Mouse (Mus musculus) ES-E14 (cell line): ENCODE measurements around the gene Egfr. TPM values are rescaled to one million over a fixed set of nuclear protein-coding genes. Genes with fewer than 3 reads are reported as not detected.

Experiments
- DNase-seq: peaks from one replicate; pipeline ENCODE4 v3.0.0-alpha.2; 2013; ENCODE audit warnings: low read depth, low spot score
- H3K27ac ChIP-seq: 2 replicates; pipeline ENCODE4 v1.5.1; 2012; ENCODE audit warnings: low read depth, mild to moderate bottlenecking, low read length, moderate library complexity, mixed read lengths; ENCODE audit not compliant: poor library complexity, insufficient read depth, severe bottlenecking
- H3K36me3 ChIP-seq: 2 replicates; pipeline ENCODE4 v1.6.1; 2012; ENCODE audit warnings: mild to moderate bottlenecking, low read length, moderate library complexity, mixed read lengths; ENCODE audit not compliant: control insufficient read depth, poor library complexity, insufficient read depth, severe bottlenecking
- H3K4me1 ChIP-seq, 2 experiments: fragments of 150-350 bp in 1 of 2; sonication (generic) in 1 of 2; 2 replicates each; pipeline ENCODE4 v1.6.1; 2012; ENCODE audit warnings: low read length in 2 of 2, mild to moderate bottlenecking in 1 of 2, mixed read lengths in 1 of 2; ENCODE audit not compliant: control insufficient read depth in 2 of 2, insufficient read depth in 2 of 2, poor library complexity in 1 of 2
- H3K4me3 ChIP-seq, 2 experiments: fragments of 150-350 bp in 1 of 2; sonication (generic) in 1 of 2; 2 replicates each; pipeline ENCODE4 v1.5.1; 2012; ENCODE audit warnings: low read length in 2 of 2, low read depth in 1 of 2, mild to moderate bottlenecking in 1 of 2, mixed read lengths in 1 of 2; ENCODE audit not compliant: insufficient read depth in 1 of 2, poor library complexity in 1 of 2, severe bottlenecking in 1 of 2
- H3K9ac ChIP-seq: 2 replicates; pipeline ENCODE4 v1.6.1; 2012; ENCODE audit warnings: low read depth, mild to moderate bottlenecking, low read length, mixed read lengths; ENCODE audit not compliant: poor library complexity, insufficient read depth, severe bottlenecking
- H3K9me3 ChIP-seq: fragments of 150-350 bp; sonication (generic); 2 replicates; pipeline ENCODE4 v1.6.1; 2012; ENCODE audit warnings: low read depth, mild to moderate bottlenecking, low read length; ENCODE audit not compliant: control insufficient read depth, insufficient read depth
- CHD2 ChIP-seq: IDR thresholded peaks from 2 replicates; pipeline ENCODE4 v1.6.1; 2014; ENCODE audit warnings: mild to moderate bottlenecking, low read depth, low read length, inconsistent platforms
- HCFC1 ChIP-seq: IDR thresholded peaks from 2 replicates; pipeline ENCODE4 v1.6.1; 2012; ENCODE audit warnings: low read length, inconsistent platforms, borderline replicate concordance; ENCODE audit not compliant: insufficient read depth
- MAFK ChIP-seq: IDR thresholded peaks from 2 replicates; pipeline ENCODE4 v1.6.1; 2014; ENCODE audit warnings: mild to moderate bottlenecking, low read depth, low read length, inconsistent platforms; ENCODE audit not compliant: insufficient read depth
- ZC3H11A ChIP-seq: IDR thresholded peaks from 2 replicates; pipeline ENCODE4 v1.6.1; 2012; ENCODE audit warnings: low read depth, mild to moderate bottlenecking, inconsistent platforms, low read length, borderline replicate concordance
- ZNF384 ChIP-seq: IDR thresholded peaks from 2 replicates; pipeline ENCODE4 v1.6.1; 2012; ENCODE audit warnings: low read depth, low read length, inconsistent platforms
- in situ Hi-C, 2 experiments: fragments of 600-800 bp; cut with MboI; formaldehyde crosslinking; loops; one replicate each; pipeline ENCODE4 v1.15.1; 2025; ENCODE audit warnings: low sequenced_read_pairs in 2 of 2, inconsistent platforms in 1 of 2; ENCODE audit not compliant: unreplicated experiment in 2 of 2
- total RNA-seq: library from RNA; depleted of rRNA; stranded (reverse); fragments of 300-350 nt; gene quantifications from 2 replicates; pipeline ENCODE4 v1.2.3, GENCODE M21; 2012

Egfr gene
- total RNA-seq, 1 experiment, result 22.2 TPM

- H3K4me3 ChIP-seq, result no peak overlapping the region
- H3K27ac ChIP-seq, result no peak overlapping the region
- TF ChIP-seq ZNF384, result no peak
- TF ChIP-seq MAFK, result no peak
- TF ChIP-seq CHD2, result no peak
- no peak for TF ChIP-seq ZC3H11A
- TF ChIP-seq HCFC1, result no peak
- DNase-seq, result no peak
- no peaks in the 10 kb centered on the region for H3K4me1 ChIP-seq
- no peaks in the 10 kb centered on the region for H3K9me3 ChIP-seq
- in situ Hi-C loops, result loop anchor here in 1 of 2 experiments (10.0 kb wide), 1 partner anchor 416 kb away; no protein-coding TSS in a partner anchor
- no peak overlapping the region for H3K9ac ChIP-seq
- H3K36me3 ChIP-seq, result no peaks in the 10 kb centered on the region
These were observed 189.2 kb downstream of the Egfr start for GRCm38 (mm10) chr11:16941103-16941793.

GRCm38 (mm10) chr11:16941973-16942452 is 190.0 kb downstream of the Egfr start:
- H3K9me3 ChIP-seq, result no peaks in the 10 kb centered on the region
- H3K4me3 ChIP-seq, result no peak overlapping the region
- in situ Hi-C loops, result loop anchor here in 1 of 2 experiments (10.0 kb wide), 1 partner anchor 417 kb away; no protein-coding TSS in a partner anchor
- H3K9ac ChIP-seq, result no peak overlapping the region
- H3K4me1 ChIP-seq, result no peaks in the 10 kb centered on the region
- H3K27ac ChIP-seq, result no peak overlapping the region
- no peak for TF ChIP-seq ZC3H11A
- TF ChIP-seq CHD2, result no peak
- TF ChIP-seq HCFC1, result no peak
- TF ChIP-seq MAFK, result no peak
- no peak for TF ChIP-seq ZNF384
- no peaks in the 10 kb centered on the region for H3K36me3 ChIP-seq
- DNase-seq, result no peak

GRCm38 (mm10) chr11:16943016-16943415 is 191.0 kb downstream of the Egfr start:
- DNase-seq, result no peak
- TF ChIP-seq ZNF384 (no peak), ZC3H11A (no peak), CHD2 (no peak), HCFC1 (no peak), MAFK (no peak)
- H3K36me3 ChIP-seq, result no peaks in the 10 kb centered on the region
- no peaks in the 10 kb centered on the region for H3K9me3 ChIP-seq
- H3K4me3 ChIP-seq, result no peak overlapping the region
- H3K9ac ChIP-seq, result no peak overlapping the region
- in situ Hi-C loops, result loop anchor here in 1 of 2 experiments (10.0 kb wide), 1 partner anchor 418 kb away; no protein-coding TSS in a partner anchor
- no peak overlapping the region for H3K27ac ChIP-seq
- no peaks in the 10 kb centered on the region for H3K4me1 ChIP-seq

- Histone ChIP-seq H3K36me3 (no peaks in the 10 kb centered on the region), H3K9me3 (no peaks in the 10 kb centered on the region), H3K4me1 (peaks cover 0 to 2% of the 10 kb centered on the region in 2 experiments; a peak in 1 of 4 replicates), H3K4me3 (no peak overlapping the region), H3K27ac (no peak overlapping the region), H3K9ac (no peak overlapping the region)
- no peak for TF ChIP-seq ZNF384
- TF ChIP-seq ZC3H11A, result peak; percentile 89
- peak; percentile 40 for DNase-seq
- in situ Hi-C loops, result loop anchor here in 1 of 2 experiments (10.0 kb wide), 1 partner anchor 424 kb away; no protein-coding TSS in a partner anchor
These were observed 196.8 kb downstream of the Egfr start for GRCm38 (mm10) chr11:16948756-16949155.
